Mouse (Mus musculus): ENCODE results near the gene Hck.

Gene Hck

DNA sequence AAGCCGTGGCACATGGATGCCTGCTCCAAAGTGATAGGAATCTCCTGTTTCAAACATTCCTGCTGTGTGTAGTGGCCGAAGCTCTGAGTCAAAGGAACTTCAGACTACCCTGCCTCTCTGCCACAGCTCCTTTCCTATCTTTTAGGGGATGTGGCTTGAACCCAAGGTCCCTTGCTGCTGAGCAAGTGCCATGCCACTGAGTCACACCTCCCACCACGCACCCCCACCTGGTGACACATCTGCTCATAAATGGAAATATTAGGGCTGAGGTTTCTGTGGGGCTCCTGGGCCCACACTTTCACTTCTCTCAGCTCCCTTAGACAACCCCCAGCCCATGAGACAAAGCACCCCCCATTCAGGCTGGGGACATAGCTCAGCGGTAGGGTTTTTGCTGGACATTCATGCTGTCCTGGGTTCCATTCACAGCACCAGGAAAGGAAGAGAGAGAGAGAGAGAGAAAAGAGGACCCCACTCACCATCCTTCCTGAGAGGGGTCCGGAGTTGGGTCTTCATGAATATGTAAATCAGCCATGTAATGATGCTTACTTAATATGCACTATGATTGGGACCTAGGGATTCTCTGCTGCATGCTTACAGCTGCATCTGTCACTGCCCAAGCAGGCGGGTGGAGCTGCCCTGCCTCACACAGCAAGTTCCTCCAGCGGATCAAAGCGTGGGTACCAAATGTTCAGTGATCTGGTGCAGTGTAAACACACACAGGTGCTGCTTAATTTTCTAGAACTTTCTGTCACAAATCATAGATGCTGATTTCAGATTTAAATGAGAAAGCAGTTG is 13.8 kb downstream of the Hck start:
- TF ChIP-seq GATA4 (IDR thresholded peaks at IDR 0.05; ENCODE audit: insufficient replicate concordance, low read length) = no peak

GRCm38 (mm10) chr2:153122701-153123100 is 14.4 kb downstream of the Hck start:
- no peak for TF ChIP-seq GATA4 (IDR thresholded peaks at IDR 0.05; ENCODE audit: insufficient replicate concordance, low read length)

GRCm38 (mm10) chr2:153125875-153126274 is 17.6 kb downstream of the Hck start:
- no peak for TF ChIP-seq GATA4 (IDR thresholded peaks at IDR 0.05; ENCODE audit: insufficient replicate concordance, low read length)

- TF ChIP-seq GATA4 (IDR thresholded peaks at IDR 0.05; ENCODE audit: insufficient replicate concordance, low read length) = no peak
Observed at GRCm38 (mm10) chr2:153131019-153131418, 22.8 kb downstream of the Hck start.

- TF ChIP-seq GATA4 (IDR thresholded peaks at IDR 0.05; ENCODE audit: insufficient replicate concordance, low read length) = no peak
Observed at GRCm38 (mm10) chr2:153134237-153134636, 26.0 kb downstream of the Hck start.

DNA sequence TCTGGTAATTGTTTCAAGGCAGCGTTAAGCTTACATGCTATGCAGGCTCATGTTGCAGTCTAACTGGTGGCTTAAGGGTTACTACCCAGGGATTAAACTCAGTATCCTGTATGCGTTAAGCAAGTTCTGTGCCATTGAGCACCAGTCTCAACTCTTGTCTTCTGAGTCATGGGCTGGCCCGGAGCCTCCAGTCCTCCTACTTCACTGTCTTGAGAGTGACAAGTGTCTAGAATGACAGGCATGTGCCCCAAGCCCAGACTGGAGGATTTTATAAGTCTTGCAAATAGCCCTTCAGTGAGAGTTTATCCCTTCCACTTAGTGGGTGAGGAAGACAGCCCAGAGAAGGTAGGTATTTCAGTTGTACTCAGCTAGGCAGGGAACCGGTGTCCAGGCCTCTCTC is 27.9 kb downstream of the Hck start:
- TF ChIP-seq GATA4 (IDR thresholded peaks at IDR 0.05; ENCODE audit: insufficient replicate concordance, low read length) = no peak

DNA sequence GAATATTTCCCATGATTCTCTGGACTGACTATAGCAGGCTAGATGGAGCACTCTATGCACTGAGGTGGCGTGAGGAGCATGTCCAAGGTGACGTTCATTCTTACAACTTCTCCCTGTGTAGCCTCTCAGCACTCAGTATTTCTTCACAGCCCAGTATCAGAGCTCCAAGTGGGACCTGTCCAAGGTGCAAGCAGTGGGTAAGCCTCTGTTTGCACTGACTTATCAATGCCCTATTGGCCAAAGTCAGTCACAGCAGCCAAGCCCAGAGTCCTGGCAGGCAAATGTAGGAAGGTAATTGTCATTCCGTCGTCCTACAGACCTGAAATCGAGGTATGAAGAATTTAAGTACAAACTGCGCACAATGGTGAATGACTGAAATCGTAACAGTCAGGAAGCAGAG is 30.9 kb downstream of the Hck start:
- peak; percentile 21; the same call in 1 of the 2 replicates for TF ChIP-seq GATA4 (IDR thresholded peaks at IDR 0.05; ENCODE audit: insufficient replicate concordance, low read length)

GRCm38 (mm10) chr2:153139996-153140613 is 31.8 kb downstream of the Hck start:
- no peak for TF ChIP-seq GATA4 (IDR thresholded peaks at IDR 0.05; ENCODE audit: insufficient replicate concordance, low read length)

- TF ChIP-seq GATA4 (IDR thresholded peaks at IDR 0.05; ENCODE audit: insufficient replicate concordance, low read length) = no peak
Observed at GRCm38 (mm10) chr2:153142620-153143199, 34.4 kb downstream of the Hck start.

- no peak for TF ChIP-seq GATA4 (IDR thresholded peaks at IDR 0.05; ENCODE audit: insufficient replicate concordance, low read length)
Observed at GRCm38 (mm10) chr2:153145346-153145745, 37.1 kb downstream of the Hck start.

- no peak for TF ChIP-seq GATA4 (IDR thresholded peaks at IDR 0.05; ENCODE audit: insufficient replicate concordance, low read length)
Observed at GRCm38 (mm10) chr2:153147236-153147635, 39.0 kb downstream of the Hck start.

GRCm38 (mm10) chr2:153147715-153148114 is 39.4 kb downstream of the Hck start:
- TF ChIP-seq GATA4 (IDR thresholded peaks at IDR 0.05; ENCODE audit: insufficient replicate concordance, low read length) = no peak; the same call in 1 of the 2 replicates

GRCm38 (mm10) chr2:153149742-153150141 is 41.5 kb downstream of the Hck start:
- no peak for TF ChIP-seq GATA4 (IDR thresholded peaks at IDR 0.05; ENCODE audit: insufficient replicate concordance, low read length)

DNA sequence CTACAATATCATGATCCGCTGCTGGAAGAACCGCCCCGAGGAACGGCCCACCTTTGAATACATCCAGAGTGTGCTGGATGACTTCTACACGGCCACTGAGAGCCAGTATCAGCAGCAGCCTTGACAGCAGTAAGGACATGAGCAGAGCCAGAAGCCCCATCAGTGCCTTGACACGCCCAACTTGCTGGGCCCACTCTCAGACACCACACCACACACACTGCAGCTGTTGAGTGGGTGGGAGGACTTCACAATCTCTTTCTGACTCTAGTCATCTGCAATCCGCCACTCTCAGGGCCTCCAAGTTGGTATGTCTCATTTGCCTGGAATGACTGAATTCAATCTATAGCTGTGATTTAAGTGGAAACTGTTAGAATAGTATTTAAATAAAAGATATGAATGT is 42.8 kb downstream of the Hck start:
- no peak for TF ChIP-seq GATA4 (IDR thresholded peaks at IDR 0.05; ENCODE audit: insufficient replicate concordance, low read length)

DNA sequence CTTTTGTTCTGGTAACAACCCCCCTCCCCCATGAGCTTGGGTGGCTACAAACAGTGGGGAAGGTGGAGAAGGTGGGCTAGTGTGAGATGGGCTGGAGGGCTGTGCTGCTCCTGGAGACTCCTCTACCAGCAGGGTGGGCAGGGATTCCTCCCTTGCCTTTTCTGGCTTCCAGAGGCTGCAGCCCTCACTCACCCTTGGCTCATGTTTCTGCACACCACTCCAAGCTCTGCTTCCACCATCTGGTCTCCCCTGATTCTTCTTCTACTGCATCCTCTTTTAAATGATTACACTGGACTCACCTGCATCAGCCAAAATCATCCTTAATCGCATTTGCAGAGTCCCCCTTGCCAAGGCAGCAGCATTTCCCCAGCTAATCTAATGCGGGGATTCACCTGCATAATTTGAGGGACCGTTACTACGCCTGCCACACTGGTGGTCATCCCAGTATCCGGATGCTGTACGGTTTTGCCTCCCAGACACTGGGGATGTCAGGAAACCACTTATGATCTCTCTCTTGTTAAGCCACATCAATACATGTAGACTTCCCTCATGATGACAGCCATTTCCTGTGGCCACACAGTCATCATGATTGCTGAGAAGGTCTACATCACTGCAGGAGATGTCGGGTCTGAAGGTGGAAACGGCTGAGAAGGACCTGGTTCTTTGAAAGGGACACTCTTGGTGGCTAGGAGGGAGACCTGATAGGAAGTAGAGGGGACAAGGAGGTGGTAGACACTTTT is 43.8 kb downstream of the Hck start:
- no peak for TF ChIP-seq GATA4 (IDR thresholded peaks at IDR 0.05; ENCODE audit: insufficient replicate concordance, low read length)

All from liver, adult (tissue).